Mouse (Mus musculus) myocyte (in vitro differentiated cells): Measurements from ENCODE around the gene Gsap. TPM values are rescaled to one million over a fixed set of nuclear protein-coding genes. Genes with fewer than 3 reads are reported as not detected.

Experiments used
- H3K27me3 ChIP-seq: one replicate; pipeline ENCODE4 v1.6.1; 2011; ENCODE audit not compliant: control insufficient read depth, insufficient read depth, insufficient read length
- H3K36me3 ChIP-seq: one replicate; pipeline ENCODE4 v1.6.1; 2011; ENCODE audit not compliant: control insufficient read depth, insufficient read depth
- H3K4me2 ChIP-seq: one replicate; pipeline ENCODE4 v1.6.1; 2011; ENCODE audit warnings: low read depth, control low read depth
- H3K4me3 ChIP-seq: one replicate; pipeline ENCODE4 v1.5.1; 2011; ENCODE audit warnings: mild to moderate bottlenecking, control low read depth, moderate library complexity
- H3K79me2 ChIP-seq: one replicate; pipeline ENCODE4 v1.6.1; 2011; ENCODE audit not compliant: control insufficient read depth, insufficient read depth
- H3ac ChIP-seq: one replicate; pipeline ENCODE4 v1.6.1; 2011; ENCODE audit not compliant: control insufficient read depth, insufficient read length
- CEBPB ChIP-seq: IDR thresholded peaks from 2 replicates; pipeline ENCODE4 v1.6.1; 2011; ENCODE audit warnings: mild to moderate bottlenecking, moderate library complexity; ENCODE audit not compliant: poor library complexity, insufficient read depth, severe bottlenecking
- E2F4 ChIP-seq: IDR thresholded peaks from one replicate; pipeline ENCODE4 v1.6.1; 2011; ENCODE audit warnings: mild to moderate bottlenecking, control low read depth, moderate library complexity; ENCODE audit not compliant: insufficient read depth
- MAX ChIP-seq: IDR thresholded peaks from one replicate; pipeline ENCODE4 v1.6.1; 2011; ENCODE audit warnings: low read depth, mild to moderate bottlenecking, control low read depth
- MYOD1 ChIP-seq, 3 experiments: IDR thresholded peaks; one replicate each; pipeline ENCODE4 v1.6.1; 2011; ENCODE audit warnings: control low read depth in 2 of 3, low read depth in 2 of 3, mild to moderate bottlenecking in 2 of 3, moderate library complexity in 1 of 3; ENCODE audit not compliant: insufficient read length in 2 of 3, control insufficient read depth in 1 of 3
- MYOG ChIP-seq, 3 experiments: IDR thresholded peaks; one replicate each; pipeline ENCODE4 v1.6.1; 2011; ENCODE audit warnings: control low read depth in 2 of 3, low read depth in 2 of 3, mild to moderate bottlenecking in 2 of 3; ENCODE audit not compliant: insufficient read length in 2 of 3, control insufficient read depth in 1 of 3, insufficient read depth in 1 of 3
- POLR2A ChIP-seq: IDR thresholded peaks from one replicate; pipeline ENCODE4 v1.6.1; 2011; ENCODE audit warnings: low read depth, mild to moderate bottlenecking, control low read depth, moderate library complexity; ENCODE audit not compliant: insufficient read length
- POLR2AphosphoS2 ChIP-seq: IDR thresholded peaks from one replicate; pipeline ENCODE4 v1.6.1; 2011; ENCODE audit warnings: low read depth, control low read depth; ENCODE audit not compliant: insufficient read length
- REST ChIP-seq: IDR thresholded peaks from one replicate; pipeline ENCODE4 v1.6.1; 2011; ENCODE audit warnings: mild to moderate bottlenecking, control low read depth, moderate library complexity; ENCODE audit not compliant: insufficient read depth, insufficient read length
- SRF ChIP-seq: IDR thresholded peaks from one replicate; pipeline ENCODE4 v1.6.1; 2011; ENCODE audit warnings: low read depth; ENCODE audit not compliant: control insufficient read depth, insufficient read length
- TCF12 ChIP-seq: IDR thresholded peaks from one replicate; pipeline ENCODE4 v1.6.1; 2011; ENCODE audit warnings: mild to moderate bottlenecking, control low read depth; ENCODE audit not compliant: poor library complexity, insufficient read depth, severe bottlenecking
- TCF3 ChIP-seq: IDR thresholded peaks from one replicate; pipeline ENCODE4 v1.6.1; 2011; ENCODE audit warnings: low read depth, control low read depth; ENCODE audit not compliant: insufficient read length
- USF1 ChIP-seq: IDR thresholded peaks from one replicate; pipeline ENCODE4 v1.6.1; 2011; ENCODE audit warnings: low read depth, mild to moderate bottlenecking, control low read depth, moderate library complexity
- polyA plus RNA-seq: library from polyadenylated mRNA; unstranded; fragments of >200 nt; fragmentation: generic; extraction: Trizol; gene quantifications from one replicate; pipeline ENCODE4 v1.2.1, GENCODE M21; 2012; ENCODE audit warnings: missing spikeins

The Gsap gene
- polyA plus RNA-seq, 1 experiment = 2.6 TPM

DNA sequence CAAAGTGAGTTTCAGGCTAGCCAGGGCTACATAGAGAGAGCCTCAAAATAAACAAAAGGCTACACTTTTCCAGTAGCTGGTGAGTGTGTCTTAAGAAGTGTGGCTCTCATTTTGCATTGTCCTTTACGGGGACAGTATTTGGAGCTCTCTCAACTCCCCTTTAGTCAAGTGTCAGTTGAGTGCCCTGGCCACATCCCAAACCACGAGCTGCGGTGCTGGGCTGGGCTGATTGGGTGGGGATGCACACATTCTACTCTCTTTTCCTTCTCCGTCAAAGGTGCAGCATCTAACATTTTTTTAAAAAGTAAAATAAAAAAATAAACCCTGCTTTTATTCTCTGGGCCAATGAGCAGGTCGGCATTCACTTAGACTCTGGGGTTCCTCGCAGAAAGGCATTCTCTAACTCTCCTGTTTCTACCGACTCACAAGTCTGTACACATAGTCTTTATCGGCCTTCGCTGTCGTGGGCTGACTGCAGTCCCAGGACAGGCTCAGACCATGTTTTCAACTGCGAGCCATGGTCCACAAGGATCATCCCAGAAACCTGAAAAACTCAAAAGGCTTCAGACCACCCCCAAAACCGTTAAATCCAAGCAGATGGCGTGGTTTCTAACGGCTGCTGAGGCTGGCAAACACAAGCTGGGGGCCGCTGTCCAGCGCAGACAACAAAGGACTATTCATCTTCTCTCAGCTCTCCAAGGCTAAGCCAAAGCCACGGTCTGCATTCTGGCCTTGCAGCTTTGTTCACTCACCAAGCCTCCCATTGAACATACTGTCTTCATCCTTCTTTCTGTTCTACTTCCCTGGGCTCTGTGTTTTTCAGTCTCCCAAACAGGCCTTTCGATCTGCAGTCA, 77.4 kb downstream of the Gsap start:
- Histone ChIP-seq H3K36me3 (no peaks in the 10 kb centered on the region), H3K4me3 (no peak overlapping the region), H3K27me3 (no peaks in the 10 kb centered on the region), H3ac (no peak overlapping the region), H3K4me2 (peak overlapping the region; percentile 34), H3K79me2 (no peaks in the 10 kb centered on the region)
- TF ChIP-seq SRF (no peak), REST (peak; percentile 59)

- H3ac ChIP-seq = no peak overlapping the region
- no peak overlapping the region for H3K4me2 ChIP-seq
- H3K36me3 ChIP-seq = no peaks in the 10 kb centered on the region
- H3K79me2 ChIP-seq = no peaks in the 10 kb centered on the region
- H3K27me3 ChIP-seq = no peaks in the 10 kb centered on the region
- H3K4me3 ChIP-seq = no peak overlapping the region
- TF ChIP-seq CEBPB = no peak
- no peak for TF ChIP-seq MYOD1 (IDR thresholded peaks at IDR 0.05; ENCODE audit: control insufficient read depth in 1 of 3, insufficient read length in 2 of 3, low read depth in 2 of 3)
- TF ChIP-seq POLR2AphosphoS2 = no peak
- TF ChIP-seq MAX = no peak
- no peak for TF ChIP-seq TCF3
- TF ChIP-seq REST = no peak
- TF ChIP-seq USF1 = no peak
- TF ChIP-seq POLR2A = no peak
- TF ChIP-seq SRF = no peak
- TF ChIP-seq E2F4 = no peak
- no peak for TF ChIP-seq TCF12
- no peak for TF ChIP-seq MYOG (IDR thresholded peaks at IDR 0.05; ENCODE audit: control insufficient read depth in 1 of 3, insufficient read depth in 1 of 3, insufficient read length in 2 of 3, low read depth in 2 of 3)
These were observed 78.4 kb downstream of the Gsap start for GRCm38 (mm10) chr5:21264352-21265021.

DNA sequence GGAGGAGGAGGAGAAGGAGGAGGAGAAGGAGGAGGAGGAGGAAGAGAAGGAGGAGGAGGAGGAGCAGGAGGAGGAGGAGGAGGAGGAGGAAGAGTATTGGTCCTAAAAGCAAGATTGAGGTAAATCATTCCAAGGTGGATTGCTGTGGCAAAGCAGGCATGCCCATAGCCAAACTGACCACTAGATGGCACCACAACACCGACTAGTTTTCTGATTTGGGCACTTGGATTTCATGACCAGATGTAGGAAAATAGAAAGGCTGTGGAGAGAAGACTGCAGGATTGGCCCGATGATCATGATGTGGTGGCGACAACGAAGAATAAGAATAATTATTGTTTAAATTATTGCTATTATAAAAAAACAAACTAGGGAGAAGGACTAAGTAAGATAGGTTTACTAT, 79.0 kb downstream of the Gsap start:
- Histone ChIP-seq H3K36me3 (no peaks in the 10 kb centered on the region), H3K79me2 (no peaks in the 10 kb centered on the region), H3K4me3 (no peak overlapping the region), H3K27me3 (no peaks in the 10 kb centered on the region), H3K4me2 (no peak overlapping the region), H3ac (no peak overlapping the region)
- no peak for TF ChIP-seq MAX
- no peak for TF ChIP-seq REST
- no peak for TF ChIP-seq E2F4
- TF ChIP-seq MYOG (IDR thresholded peaks at IDR 0.05; ENCODE audit: control insufficient read depth in 1 of 3, insufficient read depth in 1 of 3, insufficient read length in 2 of 3, low read depth in 2 of 3) = no peak
- TF ChIP-seq SRF = no peak
- no peak for TF ChIP-seq TCF12
- no peak for TF ChIP-seq POLR2AphosphoS2
- TF ChIP-seq POLR2A = no peak
- TF ChIP-seq USF1 = no peak
- TF ChIP-seq TCF3 = no peak
- TF ChIP-seq CEBPB = no peak
- no peak for TF ChIP-seq MYOD1 (IDR thresholded peaks at IDR 0.05; ENCODE audit: control insufficient read depth in 1 of 3, insufficient read length in 2 of 3, low read depth in 2 of 3)

GRCm38 (mm10) chr5:21267090-21267489, 81.0 kb downstream of the Gsap start:
- no peak for TF ChIP-seq POLR2AphosphoS2
- no peak for TF ChIP-seq POLR2A
- no peak for TF ChIP-seq TCF3
- TF ChIP-seq E2F4 = no peak
- H3K4me3 ChIP-seq = no peak overlapping the region
- H3K27me3 ChIP-seq = no peaks in the 10 kb centered on the region
- no peaks in the 10 kb centered on the region for H3K36me3 ChIP-seq
- H3K79me2 ChIP-seq = no peaks in the 10 kb centered on the region
- no peak overlapping the region for H3ac ChIP-seq
- H3K4me2 ChIP-seq = no peak overlapping the region

GRCm38 (mm10) chr5:21269446-21269845, 83.4 kb downstream of the Gsap start:
- H3ac ChIP-seq = no peak overlapping the region
- H3K4me2 ChIP-seq = no peak overlapping the region
- no peaks in the 10 kb centered on the region for H3K27me3 ChIP-seq
- H3K4me3 ChIP-seq = no peak overlapping the region
- H3K36me3 ChIP-seq = no peaks in the 10 kb centered on the region
- H3K79me2 ChIP-seq = no peaks in the 10 kb centered on the region
- TF ChIP-seq MAX (no peak), CEBPB (no peak), TCF12 (no peak), SRF (no peak), USF1 (no peak), REST (no peak), MYOG (IDR thresholded peaks at IDR 0.05; ENCODE audit: control insufficient read depth in 1 of 3, insufficient read depth in 1 of 3, insufficient read length in 2 of 3, low read depth in 2 of 3) (no peak), TCF3 (no peak), POLR2A (no peak)
